Mouse (Mus musculus) T-cell, adult 2 months (primary cell): ENCODE results near the gene Sntb2.
"Not testable (repeated sequence)": the region's sequence is repeated elsewhere in the genome, so short reads cannot be mapped to it uniquely, and the experiment has no call there.

Experiments
- DNase-seq: peaks from one replicate; pipeline ENCODE4 v3.0.0; 2022; ENCODE audit warnings: low spot score

Gene Sntb2

GRCm38 (mm10) chr8:106972538-106973264 lies 37.2 kb downstream of the Sntb2 start:
- DNase-seq, result no peak

GRCm38 (mm10) chr8:106973526-106973925 lies 38.0 kb downstream of the Sntb2 start:
- DNase-seq, result peak; percentile 49

- DNase-seq, result peak; percentile 45
Observed at GRCm38 (mm10) chr8:106974754-106975153, 39.2 kb downstream of the Sntb2 start.

- DNase-seq, result no peak
Observed at GRCm38 (mm10) chr8:106975764-106976163, 40.2 kb downstream of the Sntb2 start.

GRCm38 (mm10) chr8:106976436-106976835 lies 40.9 kb downstream of the Sntb2 start:
- no peak for DNase-seq

GRCm38 (mm10) chr8:106978755-106979251 lies 43.3 kb downstream of the Sntb2 start:
- no peak for DNase-seq

GRCm38 (mm10) chr8:106985404-106985821 lies 49.9 kb downstream of the Sntb2 start:
- no peak for DNase-seq

- DNase-seq, result no peak
Observed at GRCm38 (mm10) chr8:106985951-106986350, 50.4 kb downstream of the Sntb2 start.

- DNase-seq, result no peak
Observed at GRCm38 (mm10) chr8:106987557-106987956, 52.0 kb downstream of the Sntb2 start.

- DNase-seq, result no peak
Observed at GRCm38 (mm10) chr8:106991393-106991792, 55.8 kb downstream of the Sntb2 start.

GRCm38 (mm10) chr8:106996339-106996738 lies 60.8 kb downstream of the Sntb2 start:
- not testable (repeated sequence) for DNase-seq

GRCm38 (mm10) chr8:106997416-106997815 lies 61.9 kb downstream of the Sntb2 start:
- no peak for DNase-seq

GRCm38 (mm10) chr8:106999068-106999467 lies 63.5 kb downstream of the Sntb2 start:
- DNase-seq, result no peak

- DNase-seq, result peak; percentile 84
Observed at GRCm38 (mm10) chr8:107002532-107002931, 67.0 kb downstream of the Sntb2 start.

GRCm38 (mm10) chr8:107007795-107008194 lies 72.2 kb downstream of the Sntb2 start:
- no peak for DNase-seq

GRCm38 (mm10) chr8:107012666-107013065 lies 77.1 kb downstream of the Sntb2 start:
- DNase-seq, result no peak

GRCm38 (mm10) chr8:107014915-107015314 lies 79.4 kb downstream of the Sntb2 start:
- no peak for DNase-seq

- DNase-seq, result no peak
Observed at GRCm38 (mm10) chr8:107023479-107023878, 87.9 kb downstream of the Sntb2 start.

GRCm38 (mm10) chr8:107029310-107029709 lies 93.8 kb downstream of the Sntb2 start:
- DNase-seq, result no peak

- DNase-seq, result no peak
Observed at GRCm38 (mm10) chr8:107030058-107030457, 94.5 kb downstream of the Sntb2 start.

GRCm38 (mm10) chr8:107030650-107031576 lies 95.4 kb downstream of the Sntb2 start, which contains the start of gene Vps4a:
Gene Vps4a (plus strand): TSS chr8:107031222.
- DNase-seq, result peak; percentile 93

- DNase-seq, result no peak
Observed at GRCm38 (mm10) chr8:107031577-107032090, 96.1 kb downstream of the Sntb2 start.
